Mouse (Mus musculus): ENCODE results near the gene Slc7a15.

The Slc7a15 gene

GRCm38 (mm10) chr12:8485247-8485646 lies 113.6 kb downstream of the Slc7a15 start:
- DNase-seq (ENCODE audit: low read depth, low spot score): no peak

GRCm38 (mm10) chr12:8482169-8482568 lies 116.7 kb downstream of the Slc7a15 start:
- DNase-seq (ENCODE audit: low read depth, low spot score): no peak
